Mouse (Mus musculus): Measurements from ENCODE around the gene Usp10.

DNA sequence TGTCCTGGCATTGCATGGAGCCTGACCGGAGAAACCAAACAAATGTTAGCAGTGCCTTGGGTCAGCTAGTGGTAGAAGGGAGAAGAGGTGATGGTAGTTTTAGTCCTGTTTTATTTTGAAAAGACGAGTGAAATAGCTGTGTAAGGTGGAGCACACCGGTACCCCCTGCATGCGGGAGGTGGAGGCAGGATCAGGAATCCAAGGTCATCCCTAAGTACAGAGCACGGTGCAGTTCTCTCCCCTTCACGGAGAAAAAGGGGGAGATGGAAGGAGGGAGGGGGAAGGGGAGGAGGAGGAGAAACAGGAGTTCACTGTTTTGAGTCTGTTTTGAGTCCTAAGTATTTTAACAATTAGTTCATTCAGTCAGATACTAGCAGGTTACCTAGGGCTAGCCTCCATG is 2.5 kb downstream of the Usp10 start:
- TF ChIP-seq POLR2A (IDR thresholded peaks at IDR 0.05; ENCODE audit: low read depth, low read length) (no peak), CTCF (IDR thresholded peaks at IDR 0.05; ENCODE audit: extremely low read depth, insufficient read length, insufficient replicate concordance, low read depth, low read length) (no peak)

All from small intestine, adult 2 months (tissue).